Mouse (Mus musculus): ENCODE results near the gene Ptprr.

Gene Ptprr

DNA sequence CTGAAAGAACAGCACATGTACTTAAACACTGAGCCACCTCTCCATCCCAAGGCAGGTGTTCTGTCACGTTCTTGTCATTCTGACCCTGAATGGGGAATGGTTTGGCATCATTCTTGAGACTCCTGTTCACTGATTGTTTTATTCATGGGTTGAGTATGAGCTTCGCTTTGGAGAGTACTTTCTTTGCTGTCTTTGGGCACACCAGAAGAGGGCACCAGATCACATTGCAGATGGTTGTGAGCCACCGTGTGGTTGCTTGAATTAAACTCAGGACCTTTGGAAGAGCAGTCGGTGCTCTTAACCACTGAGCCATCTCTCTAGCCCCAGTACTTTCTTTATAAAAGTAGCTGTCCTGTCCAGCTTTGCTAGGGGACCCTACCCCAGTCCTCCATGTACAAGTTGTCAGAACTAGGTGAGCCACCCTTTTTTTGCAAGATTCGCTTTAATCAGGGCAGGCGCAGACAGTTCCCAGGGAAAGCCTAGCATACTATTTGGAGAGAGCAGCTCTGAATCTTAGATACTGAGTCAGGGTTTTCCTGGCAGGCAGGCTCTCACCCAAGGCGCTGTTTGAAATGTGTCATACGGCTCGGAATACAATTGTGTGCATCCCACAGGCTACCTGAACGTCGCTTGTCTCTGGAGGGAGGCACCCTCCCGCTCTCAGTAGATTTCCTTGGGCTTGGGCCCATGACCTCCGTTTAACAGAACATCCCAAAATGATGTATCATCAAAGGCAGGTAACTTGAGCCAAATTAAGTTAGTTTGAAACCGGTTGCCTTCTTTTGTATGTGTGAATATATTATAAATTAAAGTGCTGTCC lies 178.8 kb downstream of the Ptprr start:
- DNase-seq (ENCODE audit: low read depth, low spot score) = no peak

DNA sequence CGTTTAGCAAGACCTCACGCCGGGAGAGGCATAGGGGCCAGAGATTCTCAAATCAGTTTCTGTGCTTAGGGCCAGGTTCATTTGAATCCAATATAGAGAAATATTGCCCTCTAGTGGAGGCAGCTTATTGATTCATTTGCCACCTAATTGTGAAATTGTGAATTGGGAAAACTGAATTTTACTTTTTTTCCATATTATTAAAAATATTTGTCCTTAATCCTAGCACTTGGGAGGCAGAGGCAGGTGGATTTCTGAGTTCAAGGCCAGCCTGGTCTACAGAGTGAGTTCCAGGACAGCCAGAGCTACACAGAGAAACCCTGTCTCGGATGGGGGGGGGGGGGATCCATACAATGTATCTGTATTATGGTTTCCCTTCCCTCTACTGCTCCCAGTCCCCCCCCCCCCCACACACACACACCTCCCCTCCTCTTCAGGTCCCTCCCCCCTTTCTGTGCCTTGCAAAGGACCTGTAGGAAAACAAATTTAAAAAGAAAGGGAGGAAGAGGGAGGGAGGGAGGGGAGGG lies 179.5 kb downstream of the Ptprr start:
- no peak for DNase-seq (ENCODE audit: low read depth, low spot score)

DNA sequence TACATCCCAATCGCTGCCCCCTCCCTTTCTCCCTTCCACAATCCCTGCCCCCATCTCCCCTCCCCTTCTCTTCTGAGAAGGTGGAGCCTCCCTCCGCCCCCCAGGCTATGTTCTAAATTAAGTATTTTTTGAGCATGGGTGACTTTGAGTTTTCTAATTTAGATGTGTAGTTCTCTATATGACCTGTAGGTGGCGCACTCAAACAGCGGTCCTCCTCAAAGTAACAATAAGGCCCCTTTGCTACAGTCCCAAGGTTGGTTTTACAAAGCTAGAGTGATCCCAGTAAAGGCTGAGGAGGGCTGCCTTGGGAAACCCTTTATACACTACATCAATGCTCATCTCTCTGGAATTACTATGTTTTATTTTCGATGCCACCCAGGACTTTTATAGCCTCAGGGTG lies 181.0 kb downstream of the Ptprr start:
- DNase-seq (ENCODE audit: low read depth, low spot score) = no peak

DNA sequence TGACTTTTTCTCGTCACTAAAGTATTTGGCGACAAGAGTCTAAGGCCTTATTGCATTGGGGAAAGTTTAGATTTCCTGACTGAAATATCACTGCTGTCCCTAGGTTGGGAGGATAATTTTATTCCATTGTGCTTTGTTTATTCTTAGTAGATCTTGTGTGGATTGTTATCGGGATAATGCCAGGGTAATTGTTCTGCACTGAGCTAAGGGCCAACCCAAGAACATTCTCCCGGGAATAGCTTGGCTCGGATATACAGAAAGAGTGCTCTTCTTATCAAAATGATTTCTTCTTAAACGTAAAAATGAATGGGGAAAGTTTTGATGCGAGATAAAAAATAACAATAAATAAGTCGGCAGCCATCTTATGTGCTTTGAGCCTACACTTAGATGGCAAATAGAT lies 183.5 kb downstream of the Ptprr start:
- no peak for DNase-seq (ENCODE audit: low read depth, low spot score)

DNA sequence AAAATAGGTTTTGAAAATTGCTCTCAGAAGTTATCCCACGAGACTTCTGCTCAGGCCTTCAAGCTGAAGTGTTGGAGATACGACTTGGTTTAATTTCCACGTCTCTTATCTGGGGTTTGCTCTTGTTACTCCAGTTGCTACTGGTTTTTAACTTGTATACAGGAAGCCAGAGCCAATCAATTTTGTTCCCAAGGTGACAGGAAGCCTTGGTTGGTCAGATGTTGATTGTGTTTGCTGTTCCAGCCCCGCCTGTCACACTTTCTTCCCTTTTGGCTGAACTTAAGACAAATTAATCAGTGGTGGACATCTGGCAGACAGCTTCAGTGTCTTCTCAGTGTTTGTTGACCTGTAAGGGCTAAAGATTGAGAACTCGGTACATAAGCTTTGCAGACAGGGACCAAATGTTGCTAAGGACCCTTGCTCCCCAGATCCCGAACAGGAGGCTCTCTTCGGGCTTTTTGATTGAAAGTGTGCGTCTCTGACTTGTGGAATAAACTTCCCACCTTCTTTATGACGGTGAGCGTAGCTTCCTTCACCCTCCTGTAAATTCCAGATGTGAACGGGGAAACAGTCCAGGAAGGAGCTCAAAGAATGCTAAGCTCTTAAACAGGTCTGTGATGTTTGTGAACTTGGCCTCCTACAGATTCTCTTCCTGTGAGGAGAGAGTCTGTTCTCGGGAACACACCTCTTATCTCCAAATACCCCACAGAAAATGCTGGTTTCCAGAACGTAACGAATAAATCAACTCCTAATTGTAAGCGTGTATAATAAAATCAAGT lies 187.8 kb downstream of the Ptprr start:
- no peak for DNase-seq (ENCODE audit: low read depth, low spot score)

DNA sequence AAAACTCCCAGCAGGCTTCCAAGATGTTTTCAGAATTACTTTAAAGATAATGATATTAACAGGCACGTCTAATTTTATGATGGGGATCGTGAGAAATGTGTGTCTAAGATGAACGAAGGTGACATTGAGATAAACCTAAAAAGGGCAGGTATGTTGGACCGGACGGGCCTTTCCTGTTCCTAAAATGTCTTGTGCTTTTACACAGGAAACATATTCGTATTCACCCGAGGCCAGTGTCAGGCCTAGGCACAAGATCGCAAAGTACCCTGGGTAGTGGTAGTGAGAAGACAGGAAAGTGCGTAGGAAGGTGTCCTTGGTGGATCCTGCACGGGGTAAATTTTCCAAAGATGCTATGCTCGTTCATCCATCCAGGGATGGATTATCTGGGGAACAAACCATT lies 188.4 kb downstream of the Ptprr start:
- DNase-seq (ENCODE audit: low read depth, low spot score) = no peak

DNA sequence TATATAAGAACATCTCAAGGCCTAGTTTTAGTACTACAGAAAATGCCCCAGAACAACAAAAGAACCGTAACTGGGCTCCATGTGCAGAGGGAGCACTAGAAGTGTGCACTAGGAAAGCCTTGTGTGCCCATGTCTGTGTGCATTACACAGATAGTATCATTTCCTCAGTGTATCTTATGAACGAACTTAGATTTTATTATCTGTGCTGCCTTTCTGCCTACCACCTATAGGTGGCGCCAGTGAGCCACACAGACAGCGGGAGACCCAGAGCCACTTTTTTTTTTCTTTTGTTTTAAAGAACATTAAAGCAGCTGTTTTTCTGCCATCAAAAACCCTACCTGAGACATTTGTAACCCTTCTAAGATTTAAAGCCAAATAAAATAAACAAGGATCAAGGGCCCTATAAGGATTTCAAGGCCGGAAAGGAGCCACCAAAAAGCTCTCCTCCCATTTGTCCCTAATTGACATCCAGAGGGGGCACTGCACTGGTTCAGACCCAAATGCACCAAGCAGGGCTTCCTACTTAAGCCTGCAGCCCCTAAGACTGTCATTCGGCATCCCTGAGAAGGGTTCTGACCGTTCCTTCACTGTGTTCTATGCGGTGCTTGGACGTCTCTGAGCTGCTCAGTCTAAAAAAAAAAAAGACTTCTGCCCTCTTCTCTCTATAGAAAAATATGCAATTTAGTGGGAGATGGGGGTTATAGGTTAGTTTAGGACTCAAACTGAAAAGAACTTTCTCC lies 190.1 kb downstream of the Ptprr start:
- no peak for DNase-seq (ENCODE audit: low read depth, low spot score)

DNA sequence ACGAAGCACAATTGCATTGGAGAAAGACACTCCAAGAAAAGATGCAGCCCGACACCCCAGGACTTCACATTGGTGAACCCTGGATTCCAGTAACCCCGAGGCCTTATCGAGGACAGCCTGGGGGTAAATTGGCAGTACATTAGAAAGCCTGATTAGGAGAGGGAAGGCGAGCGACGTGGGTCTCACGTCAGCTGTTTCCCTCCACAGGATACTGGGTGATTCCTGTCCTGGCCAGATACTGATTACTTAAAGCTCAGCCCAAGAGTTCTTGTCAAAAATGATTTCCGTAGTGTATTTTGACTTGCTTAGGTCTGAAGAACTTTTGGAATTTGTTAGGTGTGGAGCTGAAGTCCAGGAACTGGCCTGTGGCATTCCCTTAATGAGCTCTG lies 190.7 kb downstream of the Ptprr start:
- DNase-seq (ENCODE audit: low read depth, low spot score) = no peak

DNA sequence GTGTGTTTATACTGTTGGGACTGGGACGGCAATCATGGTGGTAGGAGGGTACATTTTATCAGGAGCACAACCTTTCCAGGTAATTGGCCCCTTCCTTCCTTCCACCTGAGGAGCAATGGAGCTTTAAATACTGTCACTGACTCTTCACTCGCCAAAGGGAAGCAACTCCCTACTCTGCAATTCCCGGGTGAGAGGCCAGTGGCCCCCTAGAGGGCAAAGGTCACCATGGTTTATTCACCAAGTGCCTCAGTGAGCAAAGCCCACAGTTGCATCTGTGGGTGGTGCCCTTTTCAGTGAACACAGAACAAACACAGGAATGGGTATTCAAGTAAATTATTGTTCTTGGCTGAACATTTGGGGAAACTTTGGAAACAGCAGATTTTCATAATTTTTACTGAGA lies 194.1 kb downstream of the Ptprr start:
- no peak for DNase-seq (ENCODE audit: low read depth, low spot score)

DNA sequence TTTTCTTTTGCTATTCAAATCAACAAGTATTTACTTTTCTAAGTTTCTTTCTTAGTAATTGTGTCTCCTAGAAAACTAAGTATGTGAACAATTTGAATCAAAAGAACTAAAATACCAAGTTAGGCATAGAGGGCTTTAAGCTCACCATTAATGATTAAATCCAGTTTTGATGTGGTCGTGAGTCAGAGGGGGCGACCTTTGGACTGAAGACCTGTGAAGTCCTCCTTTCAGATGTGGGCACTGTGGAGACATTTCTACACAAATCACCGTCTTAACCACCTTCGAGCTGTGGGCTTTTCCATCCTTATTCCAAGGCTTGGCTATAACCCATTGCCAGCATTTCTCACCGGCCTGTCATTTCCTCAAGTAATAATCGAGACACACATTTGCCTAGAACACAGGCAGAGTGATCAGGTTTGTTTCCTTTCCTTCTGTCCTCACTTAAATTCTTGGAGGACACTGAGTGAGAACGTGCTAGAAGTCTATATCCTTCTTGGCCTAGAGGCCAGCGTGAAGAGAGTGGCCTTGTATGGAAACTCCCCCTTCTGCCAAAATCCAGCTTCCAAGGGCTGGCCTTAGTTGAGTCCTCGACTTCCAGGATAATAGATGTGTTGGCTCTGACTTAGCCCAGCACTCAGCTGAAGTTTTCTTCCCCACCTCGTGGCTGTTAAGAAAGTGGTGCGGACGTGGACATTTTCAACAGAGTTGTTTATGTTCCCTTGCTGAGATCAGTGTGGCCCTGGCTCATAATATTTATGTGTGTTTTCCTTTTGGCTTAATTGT lies 202.5 kb downstream of the Ptprr start:
- DNase-seq (ENCODE audit: low read depth, low spot score) = no peak

DNA sequence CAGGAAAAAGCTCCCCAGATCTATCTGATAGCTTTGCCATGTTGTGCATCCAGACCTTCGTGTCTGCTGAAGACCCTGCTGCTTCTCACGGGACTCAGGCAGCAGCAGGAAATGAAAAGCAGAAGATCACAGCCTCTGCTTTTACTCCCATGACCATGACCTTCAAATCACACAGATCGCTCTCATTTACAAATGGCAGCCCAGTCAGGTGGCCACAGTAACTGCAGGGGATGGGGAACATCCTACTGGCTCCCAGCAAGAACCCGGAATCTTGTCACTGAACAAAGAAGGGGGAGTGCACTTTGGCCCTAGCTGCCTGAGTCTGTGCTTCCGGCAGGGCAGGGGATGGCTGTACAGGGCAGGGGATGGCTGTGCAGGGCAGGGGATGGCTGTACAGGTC lies 217.3 kb downstream of the Ptprr start:
- no peak for DNase-seq (ENCODE audit: low read depth, low spot score)

DNA sequence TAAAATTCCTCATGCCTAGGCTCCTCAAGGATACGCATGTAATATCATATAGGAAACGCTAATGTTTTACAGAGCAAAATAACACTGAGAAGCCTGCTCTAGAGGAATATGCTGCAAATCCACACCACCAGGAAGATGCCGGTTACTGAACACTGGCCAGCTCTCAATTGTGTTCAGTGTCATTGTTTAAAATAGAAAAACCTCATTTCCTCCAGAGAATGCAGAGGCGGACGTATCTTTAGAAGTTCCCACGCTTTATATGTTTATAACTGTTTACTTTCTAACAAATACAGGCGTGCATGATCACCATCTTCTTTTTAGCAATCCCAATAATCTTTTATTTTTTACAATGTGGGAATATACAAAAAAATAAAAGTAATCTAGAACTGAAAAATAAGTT lies 224.2 kb downstream of the Ptprr start:
- no peak for DNase-seq (ENCODE audit: low read depth, low spot score)

DNA sequence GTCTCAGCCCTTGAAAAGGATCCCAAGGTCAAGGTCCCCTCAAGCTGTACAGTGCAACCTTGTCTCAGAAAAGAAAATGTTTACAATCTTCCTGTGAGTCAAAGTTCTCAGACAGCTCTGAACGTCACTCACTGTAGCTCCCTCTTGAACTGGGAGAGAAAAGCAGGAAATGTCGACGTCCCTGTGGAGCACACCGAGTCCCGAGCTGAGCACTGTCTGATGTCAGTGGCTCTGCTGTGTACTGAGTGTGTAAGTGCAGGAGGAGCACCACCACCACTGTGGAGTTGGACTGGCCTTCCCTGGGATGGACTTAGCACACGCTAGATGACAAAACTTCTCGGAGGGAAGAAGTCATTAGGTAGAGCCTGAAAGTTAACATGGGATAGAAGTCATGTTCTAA lies 225.4 kb downstream of the Ptprr start:
- DNase-seq (ENCODE audit: low read depth, low spot score) = no peak

DNA sequence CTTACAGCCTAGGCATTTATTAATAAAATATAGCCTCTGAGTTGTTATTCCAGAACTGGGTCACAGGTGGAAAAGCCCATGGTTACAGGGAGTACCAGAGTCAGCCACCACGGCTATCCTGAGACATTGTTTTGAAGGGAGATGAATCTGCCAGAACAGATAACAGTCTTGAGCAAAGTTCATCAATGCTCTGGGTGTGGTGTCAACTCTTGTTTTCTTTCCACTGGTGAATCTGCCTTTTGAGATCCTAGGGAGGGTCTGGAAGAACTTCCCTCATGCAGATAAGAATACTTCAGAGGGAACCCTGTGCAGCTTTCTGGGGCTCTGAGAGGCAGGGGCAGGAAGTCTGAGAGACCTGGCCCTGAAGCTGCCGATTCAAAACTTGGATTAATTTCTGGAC lies 227.6 kb downstream of the Ptprr start:
- no peak for DNase-seq (ENCODE audit: low read depth, low spot score)

DNA sequence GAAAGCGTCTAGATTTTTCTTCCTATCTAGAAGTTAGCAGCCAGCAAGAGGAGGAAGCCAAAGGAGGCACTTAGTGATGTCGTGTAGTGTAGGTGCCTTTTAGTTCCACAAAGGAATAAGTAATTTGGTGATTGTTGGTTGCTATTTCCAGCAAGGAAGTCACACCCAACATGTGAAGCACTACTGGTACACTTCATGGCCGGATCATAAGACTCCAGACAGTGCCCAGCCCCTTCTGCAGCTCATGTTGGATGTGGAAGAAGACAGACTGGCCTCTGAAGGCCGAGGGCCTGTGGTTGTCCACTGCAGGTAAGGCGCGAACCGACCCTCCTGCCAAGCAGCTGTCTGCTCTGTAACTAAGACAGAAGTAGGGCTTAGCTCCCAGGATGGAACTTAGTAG lies 234.7 kb downstream of the Ptprr start:
- DNase-seq (ENCODE audit: low read depth, low spot score) = no peak

DNA sequence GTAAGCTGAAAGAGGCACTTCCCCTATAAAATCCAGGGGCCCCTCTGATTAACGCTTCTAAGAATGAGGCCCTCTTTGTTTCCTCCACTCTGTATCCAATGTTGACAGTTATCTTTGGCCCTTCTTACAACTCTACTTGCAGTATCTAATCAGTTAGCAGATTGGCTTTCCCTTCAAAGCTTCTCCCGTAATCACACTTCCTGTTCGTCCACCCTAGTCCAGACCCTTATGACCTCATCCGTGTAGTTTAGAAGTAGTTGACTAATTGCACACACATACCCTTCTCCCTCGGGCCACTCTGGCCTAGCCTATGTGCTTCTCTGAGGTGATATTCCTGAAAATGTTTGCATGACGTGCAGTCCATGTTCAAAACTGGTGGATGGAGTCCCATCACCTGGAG lies 236.0 kb downstream of the Ptprr start:
- DNase-seq (ENCODE audit: low read depth, low spot score) = no peak

DNA sequence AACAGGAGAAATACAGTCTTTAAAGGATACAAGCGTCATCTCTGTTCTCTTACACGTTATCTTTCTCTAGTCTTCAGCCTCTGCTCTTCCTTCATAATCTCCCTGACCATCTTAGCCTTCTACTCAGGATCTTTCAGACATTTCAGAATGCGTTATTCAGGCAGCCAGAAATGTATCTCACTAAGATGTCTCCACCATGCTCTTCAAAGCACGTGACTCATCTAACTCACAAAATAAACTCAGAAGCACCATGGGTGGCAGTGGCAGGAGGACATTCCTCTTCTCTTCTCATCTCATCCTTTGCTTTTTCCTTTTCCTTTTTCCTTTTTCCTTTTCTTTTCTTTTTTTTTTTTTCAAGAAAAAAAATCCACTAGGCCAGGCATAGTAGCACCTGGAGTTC lies 241.3 kb downstream of the Ptprr start:
- DNase-seq (ENCODE audit: low read depth, low spot score) = no peak

DNA sequence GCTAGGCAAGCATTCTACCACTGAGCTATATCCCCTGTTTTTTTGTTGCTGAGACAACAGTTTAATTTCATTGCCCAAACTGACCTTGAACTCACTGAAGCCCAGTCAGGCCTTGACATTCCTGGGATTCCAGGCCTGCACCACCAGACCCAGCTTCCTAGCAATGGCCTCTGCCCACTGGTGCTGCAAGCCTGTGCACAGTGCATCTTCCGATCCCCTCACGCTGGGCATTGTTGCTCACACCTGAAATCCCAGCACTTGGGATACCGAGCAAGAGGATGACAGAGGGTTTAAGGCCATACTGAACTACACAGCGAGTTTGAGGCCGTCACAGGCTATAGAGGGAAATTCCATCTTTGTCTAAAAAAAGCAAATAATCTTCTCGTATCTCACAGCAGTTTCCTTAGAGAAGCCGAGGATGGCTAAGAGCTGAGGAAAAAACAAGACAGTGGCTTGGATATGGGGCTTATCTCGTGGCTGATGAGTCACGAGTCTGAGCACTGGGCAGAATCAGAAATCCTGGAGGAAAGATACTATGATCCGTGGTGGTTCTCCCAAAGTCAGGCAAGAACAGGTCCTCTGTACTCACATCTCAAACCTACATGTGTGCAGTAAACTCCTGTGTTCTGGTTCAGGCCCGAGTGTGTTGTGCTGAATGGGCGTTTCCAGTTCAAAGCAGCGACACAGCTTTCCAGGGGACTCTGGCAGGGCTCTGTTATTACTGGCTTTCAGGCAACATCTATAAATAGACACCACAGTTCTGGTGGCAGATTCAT lies 242.8 kb downstream of the Ptprr start:
- no peak for DNase-seq (ENCODE audit: low read depth, low spot score)

DNA sequence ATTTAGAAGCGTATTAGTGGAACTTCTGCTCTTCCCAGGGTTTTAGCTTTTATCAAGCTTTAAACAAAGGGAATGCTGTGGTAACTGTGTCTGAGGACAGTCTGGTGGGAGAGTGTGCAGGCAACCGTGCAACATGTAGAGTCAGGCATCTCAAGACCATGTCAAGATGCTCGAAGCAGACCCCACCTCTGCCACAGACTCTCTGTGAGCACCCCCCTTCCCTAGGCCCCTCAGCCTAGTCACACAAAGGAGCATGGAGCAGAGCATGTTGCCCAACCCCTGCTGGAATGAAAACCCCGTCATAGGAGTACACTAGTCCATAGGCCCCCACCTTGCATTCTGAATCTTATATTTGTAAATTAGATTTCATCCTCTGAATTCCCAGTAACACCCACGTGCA lies 243.5 kb downstream of the Ptprr start:
- no peak for DNase-seq (ENCODE audit: low read depth, low spot score)

DNA sequence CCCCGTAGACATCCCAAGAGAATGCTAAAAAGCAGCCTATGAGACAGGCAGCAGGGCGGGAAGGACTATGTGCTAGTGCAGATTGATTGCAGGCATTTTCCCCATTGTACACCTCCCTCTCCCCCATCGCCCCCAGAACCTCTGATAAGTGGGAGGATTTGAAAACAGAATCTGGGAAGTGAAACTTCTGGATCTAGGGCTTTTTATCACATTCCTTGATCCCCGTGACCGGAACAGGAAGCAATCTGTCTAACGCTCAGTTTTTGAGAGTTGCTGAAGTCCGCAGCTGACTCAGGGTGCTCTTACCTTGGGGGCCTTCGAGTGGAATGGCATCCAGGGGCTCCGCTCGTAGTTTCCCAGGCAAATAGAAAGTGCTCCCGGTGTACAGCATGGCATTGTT lies 246.5 kb downstream of the Ptprr start:
- no peak for DNase-seq (ENCODE audit: low read depth, low spot score)
